Mouse (Mus musculus) megakaryocyte-erythroid progenitor cell, adult 5-6 weeks (primary cell): ENCODE data around the gene Ninl. TPM values are rescaled to one million over a fixed set of nuclear protein-coding genes. Genes with fewer than 3 reads are reported as not detected.
"Not testable (repeated sequence)": the region's sequence is repeated elsewhere in the genome, so short reads cannot be mapped to it uniquely, and the experiment has no call there.

Experiments
- ATAC-seq: replicated peaks from 2 replicates; pipeline ENCODE4 v1.8.0; 2016; ENCODE audit warnings: mild to moderate bottlenecking, inconsistent platforms; ENCODE audit not compliant: severe bottlenecking, poor library complexity, low FRiP score, low TSS enrichment
- total RNA-seq, 2 experiments: library from RNA; stranded (forward) in 1 of 2; stranded (reverse) in 1 of 2; fragments of 200-1000, 215-1000 nt in 1 of 2; fragments of >200 nt in 1 of 2; fragmentation: Nextera tagmentation in 1 of 2; gene quantifications; 2 replicates each; pipeline ENCODE4 v1.2.3; 2014 to 2017

Gene Ninl
- total RNA-seq, 2 experiments from 2014 or later = 6.1 to 11.2 TPM

GRCm38 (mm10) chr2:150915786-150916185 lies 123.4 kb downstream of the Ninl start:
- peak; percentile 55 for ATAC-seq

- ATAC-seq = no peak
These were observed 124.2 kb downstream of the Ninl start for GRCm38 (mm10) chr2:150914781-150915515.

- no peak for ATAC-seq
These were observed 128.8 kb downstream of the Ninl start for GRCm38 (mm10) chr2:150910295-150910881.

- ATAC-seq = peak; percentile 94
These were observed 129.6 kb downstream of the Ninl start for GRCm38 (mm10) chr2:150909429-150910039.

GRCm38 (mm10) chr2:150908881-150909280 lies 130.3 kb downstream of the Ninl start:
- not testable (repeated sequence) for ATAC-seq

GRCm38 (mm10) chr2:150904936-150905450 lies 134.2 kb downstream of the Ninl start, which contains the start of gene Gins1:
Gene Gins1, plus strand, starts transcription at chr2:150905400.
- ATAC-seq = peak; percentile 48

- ATAC-seq = peak; percentile 93
These were observed 134.8 kb downstream of the Ninl start, which contains the start of gene Abhd12 for GRCm38 (mm10) chr2:150904272-150904935. Gene Abhd12, minus strand, starts transcription at chr2:150904741.

GRCm38 (mm10) chr2:150902347-150902746 lies 136.8 kb downstream of the Ninl start:
- no peak for ATAC-seq

- ATAC-seq = no peak
These were observed 138.8 kb downstream of the Ninl start for GRCm38 (mm10) chr2:150900341-150900740.

- no peak for ATAC-seq
These were observed 143.4 kb downstream of the Ninl start for GRCm38 (mm10) chr2:150895691-150896252.

GRCm38 (mm10) chr2:150894617-150895267 lies 144.4 kb downstream of the Ninl start:
- no peak for ATAC-seq

GRCm38 (mm10) chr2:150887370-150887769 lies 151.8 kb downstream of the Ninl start:
- ATAC-seq = peak; percentile 24; the same call in 1 of the 2 replicates

- ATAC-seq = no peak
These were observed 152.9 kb downstream of the Ninl start for GRCm38 (mm10) chr2:150886315-150886714.

GRCm38 (mm10) chr2:150885814-150886213 lies 153.4 kb downstream of the Ninl start:
- no peak for ATAC-seq

GRCm38 (mm10) chr2:150884779-150885110 lies 154.4 kb downstream of the Ninl start:
- ATAC-seq = no peak
